Mouse (Mus musculus): Measurements from ENCODE around the gene Gsk3b. TPM values are rescaled to one million over a fixed set of nuclear protein-coding genes. Genes with fewer than 3 reads are reported as not detected.

Gsk3b gene
- polyA plus RNA-seq, 1 experiment, result 7.3 TPM

GRCm38 (mm10) chr16:38097521-38097920 lies 8.7 kb downstream of the Gsk3b start:
- Histone ChIP-seq H3K4me3 (ENCODE audit: extremely low read depth, insufficient read depth, insufficient read length) (no peak overlapping the region), H3K27me3 (ENCODE audit: control insufficient read depth, insufficient read depth, low read length) (no peaks in the 10 kb centered on the region), H3K4me1 (ENCODE audit: control insufficient read depth, insufficient read depth, insufficient read length) (peaks cover 3% of the 10 kb centered on the region; the same call in 1 of the 2 replicates), H3K27ac (ENCODE audit: insufficient read depth, low read length) (no peak overlapping the region), H3K36me3 (ENCODE audit: control insufficient read depth, insufficient read depth, low read length) (peaks cover 2% of the 10 kb centered on the region; the same call in 1 of the 2 replicates)
- no peak for TF ChIP-seq CTCF (IDR thresholded peaks at IDR 0.05; ENCODE audit: extremely low read depth, insufficient read depth, insufficient read length, insufficient replicate concordance)
- TF ChIP-seq POLR2A (IDR thresholded peaks at IDR 0.05; ENCODE audit: low read depth, low read length), result no peak
- WGBS, result 90% methylated on average over 9 of the region's 9 CpGs
- no peak for DNase-seq (ENCODE audit: low read depth in 1 of 2, low spot score in 2 of 2)

DNA sequence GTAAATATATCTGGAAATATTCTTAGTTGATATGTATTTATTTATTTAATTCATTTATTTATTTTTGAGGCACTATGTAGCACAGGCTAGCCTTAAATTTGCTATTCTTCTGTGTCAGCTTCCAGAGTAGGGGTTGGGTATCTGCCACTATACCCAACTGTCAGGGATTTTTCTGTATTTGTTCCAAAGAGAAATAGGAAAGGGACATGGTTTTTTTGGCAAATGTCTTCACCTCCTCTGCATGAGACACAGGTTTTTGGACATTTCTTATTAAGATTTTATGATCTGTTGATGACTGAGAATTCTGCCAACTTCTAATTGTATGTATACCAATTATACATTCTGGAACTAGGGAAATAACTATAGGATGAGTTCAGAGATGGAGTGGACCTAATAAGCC lies 10.5 kb downstream of the Gsk3b start:
- Histone ChIP-seq H3K36me3 (ENCODE audit: control insufficient read depth, insufficient read depth, low read length) (peaks cover 2% of the 10 kb centered on the region; the same call in 1 of the 2 replicates), H3K4me3 (ENCODE audit: extremely low read depth, insufficient read depth, insufficient read length) (no peak overlapping the region), H3K4me1 (ENCODE audit: control insufficient read depth, insufficient read depth, insufficient read length) (no peaks in the 10 kb centered on the region), H3K27me3 (ENCODE audit: control insufficient read depth, insufficient read depth, low read length) (no peaks in the 10 kb centered on the region), H3K27ac (ENCODE audit: insufficient read depth, low read length) (no peak overlapping the region)
- no peak for TF ChIP-seq CTCF (IDR thresholded peaks at IDR 0.05; ENCODE audit: extremely low read depth, insufficient read depth, insufficient read length, insufficient replicate concordance)
- TF ChIP-seq POLR2A (IDR thresholded peaks at IDR 0.05; ENCODE audit: low read depth, low read length), result no peak
- no peak for DNase-seq (ENCODE audit: low read depth in 1 of 2, low spot score in 2 of 2)

- Histone ChIP-seq H3K36me3 (ENCODE audit: control insufficient read depth, insufficient read depth, low read length) (peaks cover 2% of the 10 kb centered on the region; the same call in 1 of the 2 replicates), H3K4me3 (ENCODE audit: extremely low read depth, insufficient read depth, insufficient read length) (no peak overlapping the region), H3K27me3 (ENCODE audit: control insufficient read depth, insufficient read depth, low read length) (no peaks in the 10 kb centered on the region), H3K27ac (ENCODE audit: insufficient read depth, low read length) (no peak overlapping the region), H3K4me1 (ENCODE audit: control insufficient read depth, insufficient read depth, insufficient read length) (0 out of 2 replicates have a peak, but pooled peaks cover under 1% of the 10 kb centered on the region)
- DNase-seq (ENCODE audit: low read depth in 1 of 2, low spot score in 2 of 2), result no peak
- WGBS, result 96% methylated on average over 2 of the region's 2 CpGs
- TF ChIP-seq CTCF (IDR thresholded peaks at IDR 0.05; ENCODE audit: extremely low read depth, insufficient read depth, insufficient read length, insufficient replicate concordance) (no peak), POLR2A (IDR thresholded peaks at IDR 0.05; ENCODE audit: low read depth, low read length) (no peak)
These were observed 11.8 kb downstream of the Gsk3b start for GRCm38 (mm10) chr16:38100569-38100968.

- Histone ChIP-seq H3K27me3 (ENCODE audit: control insufficient read depth, insufficient read depth, low read length) (no peaks in the 10 kb centered on the region), H3K4me3 (ENCODE audit: extremely low read depth, insufficient read depth, insufficient read length) (no peak overlapping the region), H3K4me1 (ENCODE audit: control insufficient read depth, insufficient read depth, insufficient read length) (peaks cover 5% of the 10 kb centered on the region; the same call in 1 of the 2 replicates), H3K27ac (ENCODE audit: insufficient read depth, low read length) (no peak overlapping the region), H3K36me3 (ENCODE audit: control insufficient read depth, insufficient read depth, low read length) (no peaks in the 10 kb centered on the region)
- TF ChIP-seq CTCF (IDR thresholded peaks at IDR 0.05; ENCODE audit: extremely low read depth, insufficient read depth, insufficient read length, insufficient replicate concordance) (no peak), POLR2A (IDR thresholded peaks at IDR 0.05; ENCODE audit: low read depth, low read length) (no peak)
- DNase-seq (ENCODE audit: low read depth in 1 of 2, low spot score in 2 of 2), result no peak
- 54% methylated on average over 2 of the region's 2 CpGs for WGBS
These were observed 16.7 kb downstream of the Gsk3b start for GRCm38 (mm10) chr16:38105453-38105852.

GRCm38 (mm10) chr16:38106542-38106941 lies 17.7 kb downstream of the Gsk3b start:
- Histone ChIP-seq H3K4me1 (ENCODE audit: control insufficient read depth, insufficient read depth, insufficient read length) (peaks cover 8% of the 10 kb centered on the region; the same call in 1 of the 2 replicates), H3K4me3 (ENCODE audit: extremely low read depth, insufficient read depth, insufficient read length) (no peak overlapping the region), H3K27ac (ENCODE audit: insufficient read depth, low read length) (no peak overlapping the region), H3K27me3 (ENCODE audit: control insufficient read depth, insufficient read depth, low read length) (no peaks in the 10 kb centered on the region), H3K36me3 (ENCODE audit: control insufficient read depth, insufficient read depth, low read length) (no peaks in the 10 kb centered on the region)
- 89% methylated on average over 3 of the region's 3 CpGs for WGBS
- DNase-seq (ENCODE audit: low read depth in 1 of 2, low spot score in 2 of 2), result no peak
- no peak for TF ChIP-seq POLR2A (IDR thresholded peaks at IDR 0.05; ENCODE audit: low read depth, low read length)
- TF ChIP-seq CTCF (IDR thresholded peaks at IDR 0.05; ENCODE audit: extremely low read depth, insufficient read depth, insufficient read length, insufficient replicate concordance), result no peak

DNA sequence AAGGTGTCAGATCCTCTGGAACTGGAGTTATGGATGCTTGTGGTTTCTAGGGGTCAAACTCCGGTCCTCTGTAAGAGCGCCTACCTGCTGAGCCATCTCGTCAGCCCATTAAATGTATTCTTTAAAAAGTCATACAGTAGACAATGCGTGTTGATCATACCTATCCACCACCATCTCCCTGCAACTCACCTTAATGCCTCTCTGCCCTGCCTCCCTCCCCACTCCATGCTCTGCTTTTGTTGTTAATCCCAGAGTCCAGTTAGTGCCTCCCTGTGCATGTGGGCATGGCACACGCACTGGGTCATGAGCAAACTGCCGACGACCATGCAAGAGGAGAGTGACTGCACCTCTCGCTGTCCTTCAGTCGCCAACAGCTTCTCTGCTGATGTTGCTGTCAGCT lies 21.2 kb downstream of the Gsk3b start:
- 92% methylated on average over 9 of the region's 9 CpGs for WGBS
- Histone ChIP-seq H3K27ac (ENCODE audit: insufficient read depth, low read length) (no peak overlapping the region), H3K27me3 (ENCODE audit: control insufficient read depth, insufficient read depth, low read length) (no peaks in the 10 kb centered on the region), H3K4me1 (ENCODE audit: control insufficient read depth, insufficient read depth, insufficient read length) (peaks cover 8% of the 10 kb centered on the region; the same call in 1 of the 2 replicates), H3K4me3 (ENCODE audit: extremely low read depth, insufficient read depth, insufficient read length) (no peak overlapping the region), H3K36me3 (ENCODE audit: control insufficient read depth, insufficient read depth, low read length) (peaks cover 1% of the 10 kb centered on the region; the same call in 1 of the 2 replicates)
- DNase-seq (ENCODE audit: low read depth in 1 of 2, low spot score in 2 of 2), result no peak
- TF ChIP-seq CTCF (IDR thresholded peaks at IDR 0.05; ENCODE audit: extremely low read depth, insufficient read depth, insufficient read length, insufficient replicate concordance) (no peak), POLR2A (IDR thresholded peaks at IDR 0.05; ENCODE audit: low read depth, low read length) (no peak)

- Histone ChIP-seq H3K27ac (ENCODE audit: insufficient read depth, low read length) (no peak overlapping the region), H3K27me3 (ENCODE audit: control insufficient read depth, insufficient read depth, low read length) (no peaks in the 10 kb centered on the region), H3K4me1 (ENCODE audit: control insufficient read depth, insufficient read depth, insufficient read length) (peaks cover 6% of the 10 kb centered on the region; the same call in 1 of the 2 replicates), H3K36me3 (ENCODE audit: control insufficient read depth, insufficient read depth, low read length) (peaks cover 1% of the 10 kb centered on the region; the same call in 1 of the 2 replicates), H3K4me3 (ENCODE audit: extremely low read depth, insufficient read depth, insufficient read length) (no peak overlapping the region)
- DNase-seq (ENCODE audit: low read depth in 1 of 2, low spot score in 2 of 2), result no peak
- TF ChIP-seq CTCF (IDR thresholded peaks at IDR 0.05; ENCODE audit: extremely low read depth, insufficient read depth, insufficient read length, insufficient replicate concordance), result no peak
- no peak for TF ChIP-seq POLR2A (IDR thresholded peaks at IDR 0.05; ENCODE audit: low read depth, low read length)
- 20% methylated on average over 5 of the region's 5 CpGs for WGBS
These were observed 21.8 kb downstream of the Gsk3b start for GRCm38 (mm10) chr16:38110575-38110974.

Data from spleen, adult 2 months (tissue).